Mouse (Mus musculus) frontal cortex, postnatal 14 days (tissue): Measurements from ENCODE around the gene Nagpa.

Source experiments
- DNase-seq, 2 experiments: peaks; one replicate each; pipeline ENCODE4 v3.0.0; 2022; ENCODE audit warnings: low spot score in 2 of 2

Gene Nagpa

DNA sequence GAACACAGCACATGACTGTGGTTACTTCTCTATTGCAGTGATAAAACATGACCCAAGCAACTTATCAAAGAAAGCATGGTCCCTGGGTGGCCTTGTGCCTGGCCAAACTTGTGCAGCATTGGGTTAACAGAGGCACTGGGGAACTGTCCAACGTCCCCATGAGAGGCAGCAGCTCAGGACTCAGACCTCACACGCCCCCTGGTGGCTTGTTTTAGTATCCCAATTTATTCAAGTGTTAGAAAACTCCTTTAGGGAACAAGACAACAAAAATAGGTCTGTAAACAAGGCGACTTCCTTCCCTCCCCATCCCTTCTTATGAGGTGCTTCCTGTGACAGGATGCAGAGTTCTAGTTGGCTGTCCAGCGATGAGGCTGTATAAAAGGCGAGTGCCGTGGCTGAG is 8.7 kb downstream of the Nagpa start:
- DNase-seq = peak in 1 of 2 experiments; percentile 23

DNA sequence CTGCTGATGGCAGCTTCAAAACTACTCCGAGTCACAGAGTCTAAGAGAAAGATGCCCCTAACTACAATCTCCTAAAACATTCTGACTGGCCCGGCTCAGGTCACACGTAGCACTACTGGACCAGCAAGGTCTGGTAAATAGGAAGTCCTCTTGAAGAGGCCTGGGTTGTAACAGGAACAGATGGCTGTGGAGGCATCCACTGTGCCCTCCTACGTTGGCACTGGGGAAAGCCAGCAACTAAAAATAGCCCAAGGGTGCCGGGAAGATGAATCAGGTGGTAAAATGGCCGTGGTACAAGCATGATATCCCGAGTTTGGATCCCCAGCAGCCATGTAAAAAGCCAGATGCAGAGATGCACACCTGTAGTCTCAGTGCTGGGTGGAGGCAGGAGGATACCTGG is 17.6 kb downstream of the Nagpa start:
- DNase-seq = peak in 1 of 2 experiments; percentile 12

DNA sequence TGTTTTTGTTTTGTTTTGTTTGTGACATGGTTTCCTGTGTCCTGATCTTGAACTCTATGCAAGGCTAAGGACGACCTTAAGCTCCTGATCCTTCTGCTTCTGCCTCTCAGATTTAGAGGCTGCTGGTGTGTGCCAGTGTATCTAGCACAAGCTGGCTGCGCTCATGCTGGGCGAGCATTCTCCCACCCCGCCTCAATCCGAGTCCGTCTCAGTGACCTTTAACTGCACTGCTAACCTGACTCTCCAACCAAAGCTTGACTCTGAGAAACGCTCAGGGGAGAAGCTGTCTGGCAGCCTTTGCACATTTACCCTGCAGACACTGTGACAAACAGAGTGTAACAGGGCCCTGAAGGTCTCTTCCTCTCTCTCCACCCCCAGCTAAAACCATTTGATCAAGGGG is 18.1 kb downstream of the Nagpa start:
- no peak for DNase-seq

DNA sequence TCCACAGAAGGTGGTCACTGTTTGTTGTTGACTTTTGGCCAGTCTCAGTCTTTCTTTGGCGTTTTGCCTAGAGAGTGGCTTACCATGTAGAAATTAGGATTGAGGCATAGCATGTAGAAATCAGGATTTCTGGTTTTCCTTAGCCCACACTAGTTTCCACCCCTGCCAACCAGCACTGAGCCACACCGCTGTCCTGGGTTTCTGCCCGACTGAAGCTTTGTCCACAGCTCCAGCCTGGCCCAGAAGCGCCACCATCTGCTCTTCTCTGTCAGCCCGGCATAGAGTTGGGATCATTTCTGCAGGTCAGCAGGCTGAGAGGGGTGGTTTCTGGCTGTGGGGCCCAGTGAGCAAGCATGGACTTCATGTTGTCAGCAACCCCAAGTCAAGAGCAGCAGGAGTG is 18.9 kb downstream of the Nagpa start:
- DNase-seq = no peak

DNA sequence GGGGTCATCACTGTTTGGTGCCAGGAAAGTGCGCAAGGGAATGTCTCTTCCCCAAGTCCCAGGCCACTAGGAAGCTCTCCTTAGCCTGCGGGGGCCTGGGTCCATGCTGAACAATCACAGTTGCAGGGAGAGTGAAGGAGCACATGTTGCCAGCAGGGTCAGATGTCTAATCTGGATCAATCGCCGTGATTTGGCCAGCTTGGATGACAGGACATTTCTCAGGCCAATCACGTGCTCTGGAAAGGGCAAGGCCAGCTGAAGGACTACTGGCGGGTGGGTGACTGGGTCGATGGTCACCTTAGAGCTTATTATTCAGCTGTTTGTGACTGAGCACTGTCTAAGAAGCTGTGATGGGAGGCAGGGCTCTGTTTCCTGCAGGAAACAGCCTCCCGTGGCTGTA is 19.7 kb downstream of the Nagpa start:
- no peak for DNase-seq

DNA sequence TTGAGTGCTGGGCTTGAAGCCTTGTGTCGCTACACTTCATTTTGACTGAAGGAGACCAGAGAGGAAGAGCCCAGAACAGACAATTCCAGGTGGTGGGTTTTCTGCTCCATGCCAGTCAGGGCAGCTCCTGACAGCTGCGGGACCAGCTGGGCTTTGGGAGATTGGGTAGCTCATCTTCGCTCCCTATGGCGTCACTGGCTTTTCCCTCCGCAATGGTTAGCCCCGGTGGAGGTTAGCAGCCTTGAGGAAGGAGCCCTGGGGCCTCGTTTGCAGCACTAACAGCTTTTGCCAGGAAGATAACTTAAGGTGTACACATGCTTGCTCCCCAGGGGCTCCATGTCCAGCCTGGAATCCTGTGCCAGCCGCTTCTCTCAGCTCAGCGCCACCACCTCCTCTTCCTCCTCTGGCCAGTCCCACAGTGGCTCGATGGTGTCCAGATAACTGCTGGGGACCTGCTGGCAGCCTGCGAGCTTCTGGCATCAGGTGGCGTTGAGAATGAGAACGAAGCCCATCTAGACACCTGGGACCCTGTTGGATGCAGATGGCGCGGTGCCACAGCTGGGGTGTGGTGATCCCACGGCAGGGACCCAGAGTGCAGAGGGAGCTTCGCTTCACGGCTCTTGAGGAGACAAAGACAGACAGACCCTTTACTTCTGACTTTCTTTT is 20.4 kb downstream of the Nagpa start:
- DNase-seq = no peak

DNA sequence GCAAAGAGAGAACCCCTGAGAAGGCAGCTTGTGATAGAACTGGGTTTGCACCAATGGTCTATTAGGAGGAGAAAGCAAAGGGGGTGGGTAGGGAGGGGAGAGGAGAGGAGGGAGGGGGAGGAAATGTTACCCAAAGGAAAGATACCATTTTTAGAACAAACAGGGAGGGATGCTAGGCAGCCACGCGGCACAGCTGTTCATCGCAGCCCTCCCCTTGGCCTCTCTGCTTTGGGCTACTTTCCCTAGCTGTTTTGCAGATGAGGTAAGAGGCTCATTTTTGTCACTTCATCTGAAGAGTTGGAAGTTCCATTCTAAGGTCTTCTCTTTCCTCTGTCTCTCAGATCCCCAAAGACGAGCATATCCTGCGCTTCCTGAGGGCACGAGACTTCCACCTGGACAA is 31.2 kb downstream of the Nagpa start:
- no peak for DNase-seq

DNA sequence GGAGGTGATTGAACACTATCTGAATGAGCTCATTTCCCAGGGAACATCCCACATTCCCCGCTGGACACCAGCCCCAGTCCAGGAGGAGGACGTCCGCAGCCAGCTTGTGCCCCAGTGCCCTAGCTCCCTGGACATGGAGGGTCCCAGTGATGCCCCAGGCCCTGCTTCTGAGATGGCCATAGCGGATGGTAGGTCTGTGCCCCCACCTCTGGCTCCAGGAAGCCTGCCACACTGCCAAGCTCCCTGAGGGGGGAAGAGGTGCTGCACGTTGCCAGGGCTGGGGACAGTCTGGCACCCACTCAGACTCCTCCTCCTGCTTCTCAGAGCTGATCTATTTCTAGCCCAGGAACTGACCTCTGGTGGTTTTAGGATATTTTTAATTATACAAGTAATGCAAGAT is 35.0 kb downstream of the Nagpa start:
- no peak for DNase-seq

DNA sequence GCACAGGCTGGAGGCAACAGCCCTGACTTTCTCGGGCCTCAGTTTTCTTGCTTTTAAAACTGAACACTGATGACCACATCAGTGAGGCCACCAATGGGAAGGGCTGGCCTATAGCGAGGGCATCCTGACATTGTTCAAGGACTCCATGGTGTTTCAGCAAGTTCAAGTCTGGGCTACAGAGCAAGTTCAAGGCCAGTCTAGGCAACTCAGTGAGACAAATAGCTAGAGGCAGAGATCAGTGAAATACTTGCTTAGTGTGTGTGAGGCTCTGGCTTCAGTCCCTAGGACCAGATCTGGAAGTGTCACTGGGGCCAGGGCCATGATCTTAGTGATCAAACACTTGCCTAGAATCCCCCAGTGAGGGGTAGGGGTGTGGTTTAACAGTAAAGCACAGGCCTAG is 35.8 kb downstream of the Nagpa start:
- DNase-seq = no peak

DNA sequence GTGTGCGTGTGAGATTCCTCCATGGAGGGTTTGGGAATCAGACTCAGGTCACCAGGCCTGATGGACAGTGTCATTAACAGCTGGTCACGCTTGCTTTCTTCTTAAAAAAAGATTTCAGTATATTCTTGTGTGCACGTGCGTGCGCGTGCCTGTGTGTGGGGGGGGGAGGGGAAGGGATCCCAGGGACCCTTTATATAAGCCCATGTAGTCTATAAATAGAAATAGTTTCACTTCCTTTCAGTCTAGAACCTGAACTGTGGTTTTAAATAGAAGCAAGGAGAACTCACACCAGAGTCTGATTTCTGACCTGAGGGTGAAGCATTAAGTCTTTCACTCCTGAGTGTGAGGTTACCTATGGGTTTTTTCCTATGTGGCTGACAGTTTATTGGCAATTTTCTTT is 39.5 kb downstream of the Nagpa start:
- DNase-seq = no peak

DNA sequence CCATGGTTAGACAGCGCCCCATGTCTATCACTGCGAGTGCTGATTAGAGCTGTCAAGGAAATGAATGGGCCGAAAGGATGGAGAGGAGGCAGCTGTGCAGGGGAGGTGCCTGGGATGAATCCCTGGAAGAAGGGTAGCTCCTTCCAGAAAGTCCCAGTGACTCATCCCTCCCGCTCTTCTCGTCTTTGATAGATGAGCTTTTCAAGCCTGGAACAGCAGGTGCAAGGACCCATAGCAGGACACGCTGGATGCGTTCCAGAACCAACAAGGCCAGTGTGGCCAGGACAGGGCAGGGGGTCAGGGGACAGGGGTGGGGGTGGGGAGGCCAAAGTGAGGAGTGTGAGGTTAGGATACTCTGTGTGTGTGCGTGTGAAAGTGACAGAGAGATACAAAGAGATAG is 44.6 kb downstream of the Nagpa start:
- no peak for DNase-seq

DNA sequence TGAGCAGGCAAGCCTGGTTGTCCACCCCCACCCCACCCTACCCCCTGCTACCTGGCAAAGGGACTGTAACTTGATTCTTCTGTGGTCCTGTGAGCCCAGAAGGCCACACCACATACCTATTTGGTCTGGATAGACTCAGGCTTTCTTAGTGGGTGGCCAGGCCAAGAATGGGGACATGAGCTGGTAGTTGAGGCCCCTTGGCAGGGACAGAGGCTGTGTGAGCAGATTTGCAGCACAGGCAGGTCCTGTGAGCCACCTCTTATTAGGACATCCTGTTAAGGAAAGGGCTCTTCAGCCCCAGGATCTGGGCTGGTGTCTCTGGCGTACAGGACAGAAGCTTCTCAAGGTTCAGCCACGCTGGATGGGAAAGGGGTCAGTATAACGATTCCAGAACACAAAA is 46.7 kb downstream of the Nagpa start:
- no peak for DNase-seq

DNA sequence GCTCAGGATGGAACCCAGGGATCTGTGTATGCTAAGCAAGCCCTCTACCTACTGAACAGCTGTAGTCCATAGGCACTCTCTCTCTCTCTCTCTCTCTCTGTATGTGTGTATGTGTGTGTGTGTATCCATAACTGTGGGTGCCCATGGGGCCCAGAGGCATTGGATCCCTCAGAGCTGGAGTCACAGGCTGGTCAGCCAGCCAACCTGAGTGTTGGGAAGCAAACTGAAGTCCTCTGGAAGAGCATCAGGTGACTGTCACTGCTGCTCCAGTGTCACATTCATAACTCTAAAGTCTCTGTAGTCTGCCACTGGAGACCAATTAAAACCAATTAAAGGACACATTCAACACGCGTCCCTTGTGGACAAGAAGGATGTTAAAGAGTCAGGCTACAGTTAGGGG is 47.3 kb downstream of the Nagpa start:
- no peak for DNase-seq

DNA sequence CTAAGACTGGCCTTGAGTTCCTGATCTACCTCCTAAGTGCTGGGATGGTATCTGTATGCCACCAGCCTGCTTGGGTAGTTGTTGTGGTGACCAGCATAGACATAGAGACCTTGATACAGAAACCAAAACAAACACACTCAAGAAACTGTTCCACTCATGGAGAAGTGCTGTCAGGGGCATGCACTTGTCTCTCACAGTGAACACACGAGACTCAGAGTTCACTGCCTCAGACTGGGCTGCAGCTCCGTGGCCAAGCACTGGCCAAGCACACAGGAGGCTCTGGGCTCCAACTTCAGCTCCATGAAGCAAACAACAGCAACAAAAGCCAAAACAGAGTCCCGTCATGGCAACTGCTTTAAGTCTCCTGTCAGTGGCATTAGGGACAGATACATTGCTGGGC is 48.8 kb downstream of the Nagpa start:
- no peak for DNase-seq

DNA sequence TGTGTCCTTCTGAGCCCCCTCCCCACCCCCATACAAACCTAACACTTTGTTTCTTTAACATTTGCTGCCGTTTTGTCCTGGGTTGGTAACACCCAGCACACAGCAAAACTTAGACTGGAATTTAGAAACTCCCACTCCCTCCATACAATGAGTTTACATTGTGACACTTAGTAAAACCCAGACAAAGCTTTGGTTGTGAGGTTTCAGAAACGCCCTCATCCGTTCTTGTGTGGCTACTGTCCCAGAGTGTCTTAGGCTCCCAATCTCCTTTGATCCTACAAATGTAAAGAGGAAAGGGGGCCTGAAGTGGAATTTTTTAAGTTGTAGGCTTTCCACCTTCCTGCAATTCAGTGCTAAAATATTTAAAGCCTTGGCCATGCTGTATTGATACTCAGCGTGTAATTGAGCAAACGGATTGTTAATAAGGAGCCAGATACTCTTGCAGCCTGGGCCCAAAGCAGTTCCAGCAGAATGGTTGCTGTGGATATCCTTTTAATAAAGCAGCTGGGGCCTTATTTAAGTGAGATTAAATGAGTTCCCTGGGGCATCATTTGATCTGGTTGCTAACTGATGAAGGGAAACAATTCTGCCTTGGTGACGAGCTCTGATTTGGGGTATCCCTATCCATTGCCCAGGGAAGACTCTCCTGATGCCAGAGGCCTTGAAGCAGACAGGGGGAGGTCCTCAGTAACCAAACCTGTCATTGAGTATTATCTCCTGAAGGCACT is 50.3 kb downstream of the Nagpa start:
- no peak for DNase-seq

DNA sequence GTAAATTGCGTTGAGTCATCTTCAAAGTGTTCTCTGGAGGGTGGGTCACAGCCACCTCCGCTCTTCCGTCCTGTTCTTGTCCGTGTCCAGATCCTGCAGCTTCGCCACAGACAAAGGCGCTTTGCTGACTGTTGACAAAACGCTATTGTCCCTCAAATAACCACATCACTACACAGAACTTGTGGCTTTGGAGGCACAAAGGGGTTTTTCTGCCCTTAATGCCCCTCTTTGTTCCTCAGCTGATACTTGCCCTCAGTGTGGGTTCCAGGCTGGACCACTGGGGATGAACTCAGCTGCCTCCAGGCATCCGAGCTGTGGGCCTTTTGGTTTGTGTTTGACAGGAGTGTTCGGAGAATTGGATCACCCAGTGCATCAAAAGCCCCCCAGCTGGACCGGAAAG is 53.3 kb downstream of the Nagpa start:
- DNase-seq = no peak

DNA sequence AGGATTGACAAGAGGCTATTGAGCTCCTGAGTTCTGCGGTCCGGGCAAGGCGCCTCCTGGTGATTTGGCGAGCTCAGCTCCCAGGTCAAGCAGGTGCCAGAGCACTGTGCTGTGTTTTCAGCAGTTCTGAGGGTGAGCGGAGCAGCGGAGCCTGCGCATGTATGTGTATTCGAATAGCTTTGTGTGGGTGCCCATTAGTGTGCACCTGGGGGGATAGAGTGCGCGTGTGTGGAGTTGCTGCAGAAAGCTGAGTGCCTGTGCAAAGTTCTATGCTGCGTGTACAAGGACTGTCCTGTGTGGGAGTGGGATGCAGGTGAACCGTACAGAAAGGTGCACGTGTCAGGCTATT is 56.8 kb downstream of the Nagpa start, which contains the start of gene Sec14l5:
Gene Sec14l5, plus strand, starts transcription at position 73 of the 349 bp plus-strand sequence.
- no peak for DNase-seq

DNA sequence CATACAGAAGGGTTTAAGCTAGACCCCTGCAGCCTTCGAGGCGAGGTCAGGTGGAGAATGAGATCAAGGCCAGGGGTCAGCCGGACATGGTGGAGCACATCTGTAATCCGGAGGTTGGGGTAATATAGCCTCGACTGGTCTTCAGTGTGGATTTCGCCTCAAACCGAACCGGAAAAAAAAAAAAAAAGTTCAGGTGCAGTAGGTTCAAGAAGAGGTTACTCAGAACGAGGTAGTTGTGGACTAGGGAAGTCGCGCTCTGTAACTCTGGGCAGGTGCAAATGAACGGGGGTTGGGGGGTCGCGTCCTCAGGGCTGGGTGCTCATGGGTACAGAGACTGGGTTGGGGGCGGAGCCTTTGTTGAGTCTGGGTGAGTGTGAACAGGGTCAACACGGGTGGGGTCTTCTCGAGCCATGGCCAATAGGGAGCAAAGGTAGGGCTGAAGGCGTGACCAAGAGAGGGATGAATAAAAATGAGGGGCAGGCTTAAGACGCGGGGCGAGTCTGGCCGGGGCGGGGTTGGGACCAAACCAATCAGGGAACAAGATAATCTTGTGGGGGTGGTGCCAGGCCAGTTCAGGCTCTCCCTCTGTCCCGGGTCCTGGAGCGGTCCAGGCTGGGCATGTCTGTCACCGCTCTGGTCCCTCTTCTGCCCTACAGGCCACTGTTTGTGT is 57.3 kb downstream of the Nagpa start:
- peak in 1 of 2 experiments; percentile 12 for DNase-seq

DNA sequence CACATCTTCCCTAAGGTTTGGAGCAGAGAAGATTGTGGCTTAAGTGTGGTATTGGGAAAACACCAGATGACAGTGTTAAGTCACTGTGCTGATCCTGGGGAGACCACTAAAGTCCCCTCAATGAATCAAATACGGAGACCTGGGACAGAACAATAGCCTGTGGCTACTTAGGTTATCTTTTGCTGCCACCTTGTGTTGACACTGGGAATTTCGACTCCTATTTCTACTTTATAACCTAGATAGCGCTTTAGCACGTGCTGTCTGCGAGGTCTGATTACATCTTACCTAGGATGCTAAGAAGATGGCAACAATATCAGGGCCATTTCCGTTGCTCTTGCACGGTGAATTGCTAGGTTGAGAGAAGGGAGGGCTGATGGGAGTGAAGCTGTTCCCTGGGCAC is 58.2 kb downstream of the Nagpa start:
- peak in 1 of 2 experiments; percentile 76 for DNase-seq
